Mouse (Mus musculus) thymus, adult 18-20 months (tissue): ENCODE data around the gene Sh2b1.

Experiments used
- DNase-seq, 2 experiments: peaks; one replicate each; pipeline ENCODE4 v3.0.0; 2022; ENCODE audit warnings: mixed read lengths in 2 of 2

The Sh2b1 gene

GRCm38 (mm10) chr7:126473470-126474086 is 1.6 kb downstream of the Sh2b1 start:
- DNase-seq: no peak

GRCm38 (mm10) chr7:126472713-126473112 is 2.5 kb downstream of the Sh2b1 start:
- DNase-seq: no peak

GRCm38 (mm10) chr7:126472306-126472705 is 2.9 kb downstream of the Sh2b1 start:
- DNase-seq: peak; percentile 48 to 68

- no peak for DNase-seq
Observed at GRCm38 (mm10) chr7:126471853-126472252, 3.4 kb downstream of the Sh2b1 start.

- no peak for DNase-seq
Observed at GRCm38 (mm10) chr7:126471361-126471760, 3.9 kb downstream of the Sh2b1 start.

GRCm38 (mm10) chr7:126470077-126470476 is 5.1 kb downstream of the Sh2b1 start:
- peak in 1 of 2 experiments; percentile 59 for DNase-seq

DNA sequence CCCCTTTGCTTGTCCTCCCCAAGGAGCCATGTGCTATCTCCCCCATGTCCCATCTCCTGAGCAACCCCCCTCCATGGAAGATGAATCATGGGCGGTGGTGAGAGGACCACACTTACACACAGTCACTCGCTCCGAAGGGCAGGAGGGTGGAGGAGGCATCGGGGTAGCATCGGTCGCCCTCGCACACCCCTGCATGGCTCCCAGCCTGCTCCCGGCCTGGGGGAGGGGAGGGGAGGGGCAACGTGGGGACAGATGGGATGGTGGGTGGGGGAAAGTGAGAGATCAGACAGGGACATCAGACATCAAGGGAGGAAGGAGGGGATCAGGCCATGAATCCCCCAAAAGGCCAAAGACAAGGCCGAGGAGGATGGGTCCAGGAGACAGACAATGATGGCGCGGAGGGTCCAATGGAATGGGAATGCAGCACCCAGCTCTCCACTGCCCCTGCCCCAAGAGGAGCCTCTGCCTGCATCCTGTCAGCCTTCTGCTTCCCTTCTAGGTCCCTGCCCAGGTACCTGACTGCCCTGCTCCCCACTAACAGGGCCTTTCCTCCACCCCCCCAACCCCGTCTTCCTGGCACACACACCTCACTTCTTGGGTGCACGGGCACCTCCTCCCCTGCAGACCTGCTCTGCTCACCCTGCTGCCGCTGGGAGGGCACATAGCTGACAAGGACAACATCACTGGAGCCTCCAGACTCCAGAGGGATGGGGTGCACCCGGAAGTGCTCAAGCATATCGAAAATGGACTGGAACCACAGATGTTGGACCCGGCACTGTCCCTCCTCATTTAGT is 7.2 kb downstream of the Sh2b1 start:
- no peak for DNase-seq

DNA sequence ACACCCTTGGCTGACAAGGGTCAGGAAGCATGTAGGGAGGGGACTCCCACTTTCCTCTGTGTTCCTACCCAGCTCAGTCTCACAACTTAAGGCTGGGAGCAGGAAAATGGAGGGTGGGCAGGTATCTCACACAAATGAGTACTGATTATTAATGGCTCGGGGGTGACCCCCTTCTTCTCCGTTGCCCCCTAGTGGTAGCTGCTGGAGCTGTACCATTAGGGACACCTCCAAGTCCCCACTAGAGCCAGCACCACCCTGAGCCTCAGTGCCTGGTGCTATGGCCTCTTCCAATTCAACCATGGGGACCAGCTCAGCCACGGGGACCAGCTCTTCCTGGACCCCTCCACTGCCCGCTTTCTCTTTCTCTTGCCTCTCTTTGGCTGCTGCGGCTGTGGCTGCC is 8.0 kb downstream of the Sh2b1 start:
- peak in 1 of 2 experiments; percentile 40 for DNase-seq

- DNase-seq: no peak
Observed at GRCm38 (mm10) chr7:126466707-126467106, 8.5 kb downstream of the Sh2b1 start.

DNA sequence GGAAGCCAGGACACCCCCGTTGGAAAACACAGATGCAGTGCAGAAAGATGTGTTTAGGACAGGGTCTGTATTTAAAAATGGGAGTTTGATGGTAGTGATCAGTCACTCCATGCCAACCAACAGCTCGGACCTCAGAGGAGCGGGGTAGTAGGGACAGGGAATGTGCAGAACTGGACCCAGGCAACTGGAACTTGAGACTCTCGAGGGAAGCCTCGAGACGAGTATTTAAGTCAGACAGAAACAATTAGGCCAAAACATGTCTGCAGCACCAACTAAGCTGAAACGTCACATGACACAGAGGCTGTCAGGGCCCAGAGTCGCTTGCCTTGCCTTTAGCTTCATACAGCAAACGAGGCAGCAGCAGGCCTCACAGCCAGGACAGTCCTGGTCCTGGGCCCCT is 9.1 kb downstream of the Sh2b1 start:
- no peak for DNase-seq

- no peak for DNase-seq
Observed at GRCm38 (mm10) chr7:126465246-126466030, 9.8 kb downstream of the Sh2b1 start.

DNA sequence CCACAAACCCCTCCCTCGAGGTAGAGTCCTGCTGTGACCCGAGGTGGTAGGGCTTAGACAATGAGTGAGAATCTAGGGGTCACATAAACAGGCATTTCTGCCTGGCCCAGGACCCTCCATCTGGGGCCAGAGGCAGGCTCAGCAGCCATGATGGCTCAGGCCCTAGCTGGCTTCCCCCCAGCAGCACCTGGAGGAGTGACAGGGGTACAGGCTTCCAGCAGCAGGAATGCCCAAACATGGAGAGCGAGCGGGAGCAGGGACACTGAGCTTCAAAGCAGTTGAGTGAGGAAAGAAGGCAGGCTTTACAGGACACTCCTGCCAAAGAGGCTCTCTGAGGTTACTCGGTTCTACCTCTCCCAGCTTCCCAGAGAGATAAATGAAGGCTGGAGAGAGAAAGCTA is 10.4 kb downstream of the Sh2b1 start:
- no peak for DNase-seq

- no peak for DNase-seq
Observed at GRCm38 (mm10) chr7:126464121-126464520, 11.1 kb downstream of the Sh2b1 start.

- DNase-seq: no peak
Observed at GRCm38 (mm10) chr7:126463547-126463946, 11.7 kb downstream of the Sh2b1 start.

DNA sequence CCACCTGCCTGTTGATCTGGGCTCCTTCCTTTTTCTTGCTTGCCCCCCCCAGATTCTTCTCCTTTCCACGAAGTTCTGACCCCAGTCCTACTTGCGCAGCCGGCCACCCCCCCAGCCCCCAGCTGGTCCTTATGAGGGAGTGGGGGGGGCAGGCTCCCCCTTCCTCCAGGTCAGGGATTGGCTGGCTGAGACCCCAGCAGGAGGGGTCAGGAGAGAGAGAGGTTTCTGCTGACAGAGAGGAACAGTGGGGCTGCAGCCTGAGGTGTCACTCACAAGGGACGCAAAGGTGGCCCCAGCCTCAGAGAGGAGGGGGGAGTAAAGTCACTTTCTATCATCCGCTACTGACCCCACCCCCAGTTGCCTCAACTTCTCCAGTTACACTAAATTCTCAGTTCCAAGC is 12.2 kb downstream of the Sh2b1 start, which contains the start of gene Atp2a1:
Gene Atp2a1 (minus strand): TSS at position 105 of the 400 bp plus-strand sequence.
- DNase-seq: no peak

GRCm38 (mm10) chr7:126461626-126462025 is 13.6 kb downstream of the Sh2b1 start:
- DNase-seq: no peak

DNA sequence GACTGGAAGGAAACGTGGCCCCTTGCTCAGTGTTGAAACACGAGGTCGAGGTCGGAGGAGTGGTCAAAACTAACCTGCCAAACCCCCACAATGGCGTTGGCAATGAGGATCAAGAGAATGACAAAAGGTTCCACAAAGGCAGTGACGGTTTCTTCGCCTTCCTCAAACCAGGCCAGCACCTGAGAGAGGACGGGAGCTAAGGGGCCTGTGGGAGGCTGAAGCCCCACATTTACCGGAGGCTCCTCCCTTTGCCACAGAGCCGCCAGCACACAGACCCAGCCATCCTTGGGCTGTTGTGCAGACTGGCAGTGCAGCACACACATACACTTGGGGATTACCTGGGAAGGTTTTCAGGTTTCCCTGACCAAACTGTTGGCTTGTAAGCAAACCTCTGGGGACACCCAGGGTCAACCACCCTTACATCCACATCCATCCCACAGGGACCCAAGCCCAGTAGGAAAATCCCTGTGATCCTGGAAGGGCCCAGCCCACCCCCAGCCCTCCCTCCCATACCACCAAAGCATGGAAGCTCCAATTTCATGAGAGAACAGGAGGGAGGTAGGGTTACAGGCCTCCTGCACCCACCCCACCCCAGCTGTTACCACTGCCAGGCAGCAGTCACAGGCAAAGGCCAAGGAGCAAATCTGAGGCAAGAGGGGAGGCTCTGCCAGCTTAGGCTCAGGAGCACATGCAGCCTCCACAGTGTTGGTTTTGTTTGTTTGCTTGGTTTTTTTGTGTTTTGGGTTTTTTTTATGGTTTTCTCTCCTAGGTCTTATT is 14.4 kb downstream of the Sh2b1 start:
- no peak for DNase-seq

DNA sequence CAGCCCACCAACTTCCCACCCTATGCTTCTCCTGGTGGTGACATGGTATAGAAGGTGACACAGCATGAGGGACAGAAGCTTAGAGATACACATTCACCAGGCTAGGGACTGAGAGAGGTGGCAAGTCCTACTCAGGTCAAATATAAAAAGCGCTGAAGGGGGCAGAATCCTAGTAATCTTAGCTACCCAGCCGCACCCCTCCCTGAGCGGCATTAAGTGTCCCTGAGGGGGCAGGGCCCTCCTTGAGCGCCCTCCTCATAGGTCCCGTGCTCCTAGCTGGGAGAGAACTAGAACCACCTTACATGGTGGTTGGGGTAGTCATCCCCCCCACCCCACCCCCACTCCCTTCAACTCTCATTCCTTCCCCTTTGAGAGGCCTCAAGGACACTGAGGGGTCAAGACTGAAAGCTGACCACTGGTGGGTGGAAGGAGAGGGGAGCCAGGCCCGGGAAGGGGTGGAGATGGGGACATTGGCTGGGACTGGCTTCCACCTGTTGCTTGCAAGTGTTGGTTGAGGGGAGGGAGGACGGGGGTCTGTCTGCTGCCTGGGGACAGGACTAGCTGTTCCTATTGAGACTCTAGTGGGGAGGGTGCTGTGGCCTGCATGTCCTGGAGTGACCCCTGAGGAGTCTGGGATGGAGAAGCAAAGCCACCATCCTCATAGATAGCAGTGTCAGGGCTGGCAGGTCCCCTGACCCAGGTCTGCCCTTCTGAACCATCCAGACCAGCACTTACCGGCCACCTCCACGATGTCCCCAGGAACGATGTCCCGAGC is 16.2 kb downstream of the Sh2b1 start:
- no peak for DNase-seq

DNA sequence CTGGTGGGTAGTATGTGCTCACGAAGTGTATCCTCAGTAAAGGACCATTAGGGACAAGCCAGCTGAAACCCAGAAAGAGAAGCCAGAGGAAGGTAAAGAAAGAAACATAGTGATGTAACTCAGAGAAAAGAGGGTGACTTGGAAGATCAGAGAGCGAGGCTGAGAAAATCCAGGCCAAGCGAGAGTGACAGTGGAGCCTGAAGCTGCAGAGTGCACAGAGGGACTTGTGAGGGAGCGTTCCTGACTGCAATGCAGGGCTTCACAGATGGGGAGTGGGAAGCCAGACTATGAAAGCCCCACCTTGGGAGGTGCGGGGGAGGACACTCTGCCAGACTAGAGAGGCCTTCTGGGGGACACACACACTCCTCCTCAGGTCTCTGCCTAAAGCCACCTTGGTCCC is 17.0 kb downstream of the Sh2b1 start:
- DNase-seq: no peak

DNA sequence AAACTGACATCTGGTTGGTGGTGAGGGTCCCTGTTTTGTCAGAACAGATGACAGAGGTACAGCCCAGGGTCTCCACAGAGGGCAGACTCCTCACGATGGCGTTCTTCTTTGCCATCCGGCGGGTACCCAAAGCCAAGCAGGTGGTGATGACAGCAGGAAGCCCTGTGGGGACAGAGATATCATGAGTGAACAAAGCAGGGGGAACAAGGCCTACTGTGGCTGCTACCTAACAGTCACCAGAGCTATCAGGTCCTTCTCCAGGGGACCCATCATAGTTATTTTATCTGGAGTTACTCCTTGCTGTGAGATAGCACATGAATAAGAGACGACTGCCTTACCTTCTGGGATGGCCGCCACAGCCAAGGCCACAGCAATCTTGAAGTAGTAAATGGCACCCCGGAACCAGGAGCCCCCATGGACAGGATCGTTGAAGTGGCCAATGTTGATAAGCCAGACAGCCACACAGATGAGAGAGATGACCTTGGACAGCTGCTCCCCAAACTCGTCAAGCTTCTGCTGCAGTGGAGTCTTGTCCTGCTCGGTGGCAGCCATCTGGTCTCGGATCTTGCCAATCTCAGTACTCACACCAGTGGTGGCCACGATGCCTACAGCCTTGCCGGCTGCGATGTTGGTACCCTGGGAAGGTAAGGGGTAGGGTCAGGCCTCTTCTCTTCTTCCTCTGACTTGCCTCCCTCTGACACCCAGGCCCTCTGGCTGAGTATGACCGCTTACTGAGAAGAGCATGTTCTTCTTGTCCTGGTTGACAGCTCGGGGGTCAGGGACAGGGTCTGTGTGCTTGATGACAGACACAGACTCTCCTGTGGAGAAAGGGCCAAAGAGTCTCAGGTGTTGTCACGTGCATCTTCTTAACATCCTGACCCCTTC is 18.6 kb downstream of the Sh2b1 start:
- no peak for DNase-seq

GRCm38 (mm10) chr7:126455242-126455641 is 20.0 kb downstream of the Sh2b1 start:
- DNase-seq: no peak
